Mouse (Mus musculus) adrenal gland, postnatal 25 days (tissue): ENCODE measurements around the gene Glo1. TPM values are rescaled to one million over a fixed set of nuclear protein-coding genes. Genes with fewer than 3 reads are reported as not detected.
"Not testable (repeated sequence)": the region's sequence is repeated elsewhere in the genome, so short reads cannot be mapped to it uniquely, and the experiment has no call there.

Experiments
- DNase-seq: peaks from one replicate; pipeline ENCODE4 v3.0.0; 2021; ENCODE audit warnings: mixed read lengths
- long read RNA-seq: library from polyadenylated mRNA; stranded (forward); transcript quantifications from one replicate; pipeline ENCODE4 v2.0.0, GENCODE M21; 2021
- total RNA-seq: library from RNA; stranded (reverse); gene quantifications from 2 replicates; pipeline ENCODE4 v1.2.3, GENCODE M21; 2021

Gene Glo1
- total RNA-seq, result 102 and 142 TPM in 2 replicates
- long read RNA-seq, full-length matches to known transcripts, result 828 of 910 reads
- long read RNA-seq, partial matches to known transcripts, result 29 of 910 reads
- long read RNA-seq, other reads (novel, unspliced or antisense), result 53 of 910 reads

- DNase-seq, result not testable (repeated sequence)
These were observed at the start of gene Glo1 for GRCm38 (mm10) chr17:30626719-30627118. TSS of gene Glo1 (minus strand) at chr17:30626871.

- DNase-seq, result no peak
These were observed 48.5 kb upstream of the Glo1 start for GRCm38 (mm10) chr17:30675021-30675740.

- no peak for DNase-seq
These were observed 46.4 kb upstream of the Glo1 start for GRCm38 (mm10) chr17:30673023-30673422.

- DNase-seq, result no peak
These were observed 45.9 kb upstream of the Glo1 start for GRCm38 (mm10) chr17:30672556-30672955.

- DNase-seq, result no peak
These were observed 38.2 kb upstream of the Glo1 start for GRCm38 (mm10) chr17:30664856-30665255.

- DNase-seq, result no peak
These were observed 36.5 kb upstream of the Glo1 start for GRCm38 (mm10) chr17:30663170-30663569.

DNA sequence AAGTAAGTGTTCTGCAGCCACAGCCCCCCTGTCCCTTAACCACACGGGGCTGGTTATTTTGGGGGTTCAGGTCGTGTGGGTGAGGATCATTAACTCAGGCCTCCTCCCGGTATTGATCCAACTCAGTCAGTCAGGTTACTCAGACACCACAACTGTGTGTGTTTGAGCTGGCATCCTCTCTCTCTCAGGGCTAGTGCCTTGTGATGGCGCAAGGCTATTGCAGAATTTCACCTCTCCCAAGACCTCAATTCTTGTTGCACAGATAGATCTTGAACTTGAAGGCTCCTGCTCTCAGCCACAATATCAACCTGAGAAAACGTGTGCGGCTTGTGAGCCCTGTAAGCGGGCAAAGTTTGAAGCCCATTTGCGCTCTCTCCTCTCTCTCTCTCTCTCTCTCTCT is 35.5 kb upstream of the Glo1 start:
- no peak for DNase-seq

DNA sequence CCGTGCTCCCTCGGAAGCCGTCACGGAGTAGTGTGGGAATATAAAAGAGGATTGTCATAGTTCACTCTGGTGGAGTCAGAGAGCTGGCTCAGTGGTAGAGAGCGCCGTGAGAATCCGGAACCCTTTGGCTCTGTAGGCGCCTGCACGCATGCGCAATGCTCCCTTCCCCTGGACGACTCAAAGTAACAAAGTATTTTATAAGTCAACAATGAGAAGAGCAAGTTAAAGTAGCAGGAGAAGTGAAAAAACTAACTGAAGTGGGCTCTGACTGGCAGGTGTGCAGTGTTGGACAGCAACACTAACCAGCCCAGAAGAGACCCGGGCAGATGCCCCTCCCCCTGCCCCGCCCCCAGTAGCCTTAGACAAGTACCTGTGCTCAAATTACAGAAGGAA is 31.5 kb upstream of the Glo1 start:
- peak; percentile 76 for DNase-seq

DNA sequence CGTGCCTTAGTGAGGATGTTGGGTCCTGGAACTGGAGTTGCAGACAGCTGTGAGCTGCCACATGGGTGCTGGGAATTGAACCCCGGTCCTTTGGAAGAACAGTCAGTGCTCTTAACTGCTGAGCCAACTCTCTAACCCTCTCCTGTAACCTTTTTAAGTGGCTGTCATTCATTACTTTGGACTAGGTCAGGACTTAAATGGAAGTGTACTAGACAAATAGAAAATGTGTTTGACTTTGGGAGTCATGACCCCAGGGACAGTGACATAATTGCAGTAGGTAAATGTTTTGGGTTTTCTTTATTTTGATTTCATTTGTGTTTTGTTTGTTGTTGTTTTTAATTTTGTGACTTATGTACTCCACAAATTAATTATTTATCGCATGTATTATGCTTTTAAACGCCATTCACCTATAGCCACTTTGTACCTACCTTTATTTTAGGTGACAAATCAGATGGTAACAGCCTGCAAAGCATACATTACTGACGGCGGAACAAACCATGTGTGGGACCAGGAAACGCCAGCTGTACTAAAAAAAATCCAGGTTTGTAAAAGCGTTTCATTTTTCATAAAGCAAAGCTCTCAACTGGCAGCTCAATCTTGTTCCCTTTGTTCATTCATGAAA is 31.0 kb upstream of the Glo1 start:
- no peak for DNase-seq

- DNase-seq, result no peak
These were observed 26.3 kb upstream of the Glo1 start for GRCm38 (mm10) chr17:30653010-30653409.

DNA sequence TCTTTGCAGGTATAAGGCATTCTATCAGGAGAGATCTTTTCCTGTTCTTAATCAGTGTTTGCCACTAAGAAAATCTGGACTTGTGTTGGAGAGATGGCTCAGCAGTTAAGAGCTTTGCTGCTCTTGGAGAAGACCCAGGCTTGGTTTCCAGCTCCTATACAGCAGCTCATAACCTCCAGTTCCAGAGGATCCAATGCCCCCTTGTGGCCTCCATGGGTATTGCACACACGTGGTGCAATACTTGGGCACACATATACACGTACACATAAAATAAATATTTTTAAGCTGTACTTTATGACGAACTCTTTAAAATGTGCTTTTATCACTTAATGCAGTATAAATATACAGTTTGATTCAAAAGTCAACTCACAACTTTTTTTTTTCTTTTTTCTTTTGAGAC is 22.1 kb upstream of the Glo1 start:
- no peak for DNase-seq

- no peak for DNase-seq
These were observed 14.2 kb upstream of the Glo1 start for GRCm38 (mm10) chr17:30640896-30641295.

- DNase-seq, result no peak
These were observed 12.3 kb upstream of the Glo1 start for GRCm38 (mm10) chr17:30638996-30639395.

DNA sequence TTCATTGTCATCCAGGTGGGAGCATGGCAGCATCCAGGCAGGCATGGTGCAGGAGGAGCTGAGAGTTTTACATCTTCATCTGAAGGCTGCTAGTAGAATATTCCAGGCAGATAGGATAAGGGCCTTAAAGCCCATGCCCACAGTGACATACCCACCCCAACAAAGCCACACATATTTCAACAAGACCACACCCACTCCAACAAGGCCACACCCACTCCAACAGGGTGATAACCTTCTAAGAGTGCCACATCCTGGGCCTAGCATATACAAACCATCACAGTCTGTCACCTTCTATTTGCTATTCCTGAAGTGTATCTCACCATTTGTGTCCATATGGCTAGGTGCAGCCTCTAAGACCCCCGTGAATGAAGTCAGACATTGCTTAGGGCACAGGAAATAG is 11.0 kb upstream of the Glo1 start:
- no peak for DNase-seq

- DNase-seq, result no peak
These were observed 8.7 kb upstream of the Glo1 start for GRCm38 (mm10) chr17:30635367-30635766.

GRCm38 (mm10) chr17:30624132-30624531 is 2.5 kb downstream of the Glo1 start, which contains the start of gene Dnah8:
TSS of gene Dnah8 (plus strand) at chr17:30624354.
- not testable (repeated sequence) for DNase-seq

- no peak for DNase-seq
These were observed 3.5 kb downstream of the Glo1 start for GRCm38 (mm10) chr17:30623200-30623599.

DNA sequence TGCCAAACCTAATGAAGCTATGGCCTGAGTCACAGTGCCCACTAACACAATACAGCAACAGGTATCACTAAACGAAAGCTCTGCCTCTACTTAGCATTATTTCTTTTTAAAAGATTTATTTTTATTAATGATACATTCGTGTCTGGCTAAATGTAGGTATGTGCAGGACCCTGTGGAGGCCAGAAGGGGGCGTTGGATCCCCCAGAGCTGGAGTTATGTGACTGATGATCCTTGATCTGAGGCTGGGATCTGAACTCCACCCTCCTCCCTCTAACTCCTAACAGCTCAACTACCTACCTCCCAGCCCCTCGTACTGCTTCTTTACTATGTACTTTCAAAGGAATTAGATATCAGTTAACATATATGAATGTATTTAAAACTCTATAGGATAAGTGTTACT is 5.2 kb downstream of the Glo1 start:
- DNase-seq, result no peak

GRCm38 (mm10) chr17:30620548-30620947 is 6.1 kb downstream of the Glo1 start:
- no peak for DNase-seq

DNA sequence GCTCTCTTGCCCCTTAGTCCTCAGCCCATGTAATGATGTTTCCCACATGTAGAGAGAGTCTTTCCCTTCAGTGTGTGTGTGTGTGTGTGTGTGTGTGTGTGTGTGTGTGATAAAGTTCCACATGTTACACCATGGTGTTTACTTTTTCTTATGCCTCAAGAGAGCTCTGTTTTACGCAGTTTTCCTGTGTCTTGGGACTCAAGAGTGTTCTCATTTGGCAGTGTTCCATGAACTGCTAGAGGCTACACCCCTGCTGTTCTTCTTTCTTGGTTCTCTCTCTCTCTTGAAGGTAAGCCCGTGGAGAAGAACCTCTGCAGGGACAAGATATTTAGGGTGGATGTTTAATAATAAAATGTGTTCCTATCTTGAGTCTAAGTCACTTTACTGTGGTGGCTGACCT is 7.5 kb downstream of the Glo1 start:
- DNase-seq, result no peak

GRCm38 (mm10) chr17:30618136-30618891 is 8.4 kb downstream of the Glo1 start:
- no peak for DNase-seq

GRCm38 (mm10) chr17:30616203-30616602 is 10.5 kb downstream of the Glo1 start:
- DNase-seq, result no peak

- DNase-seq, result no peak
These were observed 13.3 kb downstream of the Glo1 start for GRCm38 (mm10) chr17:30613350-30613749.
